Mouse (Mus musculus) embryonic facial prominence, embryonic 14.5 days (tissue): Measurements from ENCODE around the gene Slc24a2. TPM values are rescaled to one million over a fixed set of nuclear protein-coding genes. Genes with fewer than 3 reads are reported as not detected.

Experiments used
- ATAC-seq: fragments of 200-750 bp; cut with Nextera tagmentation; 2 replicates; pipeline ENCODE4 v1.8.0; 2017; ENCODE audit warnings: low read depth, moderate number of reproducible peaks, moderate TSS enrichment
- DNase-seq: peaks from one replicate; pipeline ENCODE4 v3.0.0-alpha.2; 2015; ENCODE audit warnings: low spot score
- H3K27ac ChIP-seq: fragments of 300-500 bp; sonication (generic); replicated peaks from 2 replicates; pipeline ENCODE4 v1.5.1; 2014; ENCODE audit warnings: low read depth, mild to moderate bottlenecking, low read length, moderate library complexity
- H3K27me3 ChIP-seq: fragments of 300-500 bp; sonication (generic); replicated peaks from 2 replicates; pipeline ENCODE4 v1.6.1; 2014; ENCODE audit warnings: low read length; ENCODE audit not compliant: control insufficient read depth, insufficient read depth
- H3K36me3 ChIP-seq: fragments of 300-500 bp; sonication (generic); 2 replicates; pipeline ENCODE4 v1.6.1; 2014; ENCODE audit warnings: low read length, mixed read lengths; ENCODE audit not compliant: control insufficient read depth, insufficient read depth
- H3K4me1 ChIP-seq: fragments of 300-500 bp; sonication (generic); 2 replicates; pipeline ENCODE4 v1.6.1; 2014; ENCODE audit warnings: antibody characterized with exemption, low read length; ENCODE audit not compliant: control insufficient read depth, insufficient read depth
- H3K4me2 ChIP-seq: fragments of 300-500 bp; sonication (generic); 2 replicates; pipeline ENCODE4 v1.6.1; 2014; ENCODE audit warnings: low read depth, mild to moderate bottlenecking, low read length, moderate library complexity, mixed read lengths
- H3K4me3 ChIP-seq: fragments of 300-500 bp; sonication (generic); 2 replicates; pipeline ENCODE4 v1.5.1; 2014; ENCODE audit warnings: low read depth, mild to moderate bottlenecking, low read length
- H3K9ac ChIP-seq: fragments of 300-500 bp; sonication (generic); 2 replicates; pipeline ENCODE4 v1.6.1; 2014; ENCODE audit warnings: low read depth, mild to moderate bottlenecking, low read length, moderate library complexity, mixed read lengths
- H3K9me3 ChIP-seq: fragments of 300-500 bp; sonication (generic); 2 replicates; pipeline ENCODE4 v1.6.1; 2016; ENCODE audit warnings: low read length; ENCODE audit not compliant: control insufficient read depth
- WGBS: fragments of 180-500 bp; shearing (Covaris S2); extraction: QIAGEN DNeasy Blood & Tissue Kit; methylation state at CpG from one replicate; pipeline ENCODE4 v1.1.7; 2014; 5-methylcytosine and 5-hydroxymethylcytosine counted together
- polyA plus RNA-seq: library from polyadenylated mRNA; unstranded; fragments of >200 nt; fragmentation: Nextera tagmentation; extraction: Ambion mirVana; gene quantifications from 2 replicates; pipeline ENCODE4 v1.2.1, GENCODE M21; 2014

Slc24a2 gene
- polyA plus RNA-seq, 1 experiment from 2014 or later, result 0.67 TPM

- no peaks in the 10 kb centered on the region for H3K4me1 ChIP-seq
- ATAC-seq (peak; percentile 37), DNase-seq (peak; percentile 56)
- H3K4me2 ChIP-seq, result no peak overlapping the region
- no peak overlapping the region for H3K4me3 ChIP-seq
- WGBS, result 68% methylated on average over 14 of the region's 14 CpGs
- H3K27ac ChIP-seq, result no peak overlapping the region
- no peaks in the 10 kb centered on the region for H3K9me3 ChIP-seq
- no peaks in the 10 kb centered on the region for H3K27me3 ChIP-seq
- no peaks in the 10 kb centered on the region for H3K36me3 ChIP-seq
- H3K9ac ChIP-seq, result no peak overlapping the region
Measured at GRCm38 (mm10) chr4:87026311-87027151, 203.7 kb downstream of the Slc24a2 start.

GRCm38 (mm10) chr4:87024556-87024955 is 205.7 kb downstream of the Slc24a2 start:
- no peaks in the 10 kb centered on the region for H3K27me3 ChIP-seq
- no peak for DNase-seq
- H3K4me3 ChIP-seq, result no peak overlapping the region
- no peak overlapping the region for H3K27ac ChIP-seq
- no peak overlapping the region for H3K4me2 ChIP-seq
- H3K36me3 ChIP-seq, result no peaks in the 10 kb centered on the region
- WGBS, result 55% methylated on average over 8 of the region's 8 CpGs
- no peaks in the 10 kb centered on the region for H3K9me3 ChIP-seq
- no peak for ATAC-seq
- H3K4me1 ChIP-seq, result no peaks in the 10 kb centered on the region
- H3K9ac ChIP-seq, result no peak overlapping the region

DNA sequence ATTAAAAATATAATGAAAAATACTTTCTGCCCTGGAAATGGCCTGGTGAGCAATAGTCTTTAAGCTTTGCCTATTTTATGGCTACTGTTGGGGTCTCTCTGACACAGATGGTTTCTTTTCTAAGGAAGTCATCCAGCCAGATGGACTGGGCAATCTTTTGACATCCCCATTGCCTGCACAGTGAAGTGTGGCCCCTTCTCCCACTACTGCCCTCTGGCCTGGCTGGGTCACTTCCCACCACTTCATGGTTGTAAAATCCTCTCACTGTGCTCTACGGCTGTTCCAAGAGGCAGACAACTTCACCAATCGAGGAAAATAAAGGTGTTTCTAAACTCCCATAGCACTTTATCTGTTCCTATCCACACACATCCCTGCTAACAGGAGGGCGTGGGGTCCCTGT is 208.7 kb downstream of the Slc24a2 start:
- no peaks in the 10 kb centered on the region for H3K4me1 ChIP-seq
- no peak for ATAC-seq

DNA sequence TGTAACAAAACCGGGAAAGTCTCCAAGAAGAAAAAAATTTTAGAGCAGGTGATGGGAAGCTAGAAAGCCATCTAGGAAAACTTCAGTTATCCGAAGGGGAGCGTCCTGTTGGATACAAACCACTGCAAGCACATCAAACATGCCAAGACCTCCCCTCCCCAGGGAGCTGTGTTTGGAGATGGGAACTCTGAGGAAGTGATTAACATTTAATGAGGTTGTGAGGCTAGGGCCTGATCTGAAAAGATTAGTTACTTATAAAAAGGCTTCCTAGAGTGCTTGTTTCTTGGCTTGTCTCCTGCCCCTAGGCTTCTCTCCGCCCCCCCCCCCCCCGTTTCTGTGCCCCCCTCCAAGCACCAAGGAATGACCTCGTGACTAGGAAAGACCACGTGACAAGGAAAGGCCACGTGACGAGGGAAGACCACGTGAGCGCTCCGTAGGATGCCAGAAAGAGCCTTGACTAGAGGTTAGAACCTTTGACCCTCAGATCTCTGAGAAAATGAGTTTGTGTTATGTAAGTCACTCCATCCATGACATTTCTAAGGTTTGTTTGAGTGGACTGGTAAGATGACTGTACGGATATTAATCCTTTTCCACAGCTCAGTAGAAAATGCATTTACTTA is 210.7 kb downstream of the Slc24a2 start:
- Histone ChIP-seq H3K27ac (no peak overlapping the region), H3K4me3 (no peak overlapping the region), H3K9ac (no peak overlapping the region), H3K27me3 (no peaks in the 10 kb centered on the region), H3K4me1 (no peaks in the 10 kb centered on the region), H3K4me2 (no peak overlapping the region), H3K36me3 (no peaks in the 10 kb centered on the region), H3K9me3 (no peaks in the 10 kb centered on the region)
- 47% methylated on average over 13 of the region's 13 CpGs for WGBS
- no peak for ATAC-seq
- DNase-seq, result no peak

More for the DNA sequence above, 208.7 kb downstream of the Slc24a2 start:
- Histone ChIP-seq H3K9ac (no peak overlapping the region), H3K27ac (no peak overlapping the region), H3K4me2 (no peak overlapping the region), H3K9me3 (no peaks in the 10 kb centered on the region), H3K27me3 (no peaks in the 10 kb centered on the region), H3K36me3 (no peaks in the 10 kb centered on the region), H3K4me3 (no peak overlapping the region)
- no peak for DNase-seq
- 77% methylated on average over 3 of the region's 3 CpGs for WGBS

DNA sequence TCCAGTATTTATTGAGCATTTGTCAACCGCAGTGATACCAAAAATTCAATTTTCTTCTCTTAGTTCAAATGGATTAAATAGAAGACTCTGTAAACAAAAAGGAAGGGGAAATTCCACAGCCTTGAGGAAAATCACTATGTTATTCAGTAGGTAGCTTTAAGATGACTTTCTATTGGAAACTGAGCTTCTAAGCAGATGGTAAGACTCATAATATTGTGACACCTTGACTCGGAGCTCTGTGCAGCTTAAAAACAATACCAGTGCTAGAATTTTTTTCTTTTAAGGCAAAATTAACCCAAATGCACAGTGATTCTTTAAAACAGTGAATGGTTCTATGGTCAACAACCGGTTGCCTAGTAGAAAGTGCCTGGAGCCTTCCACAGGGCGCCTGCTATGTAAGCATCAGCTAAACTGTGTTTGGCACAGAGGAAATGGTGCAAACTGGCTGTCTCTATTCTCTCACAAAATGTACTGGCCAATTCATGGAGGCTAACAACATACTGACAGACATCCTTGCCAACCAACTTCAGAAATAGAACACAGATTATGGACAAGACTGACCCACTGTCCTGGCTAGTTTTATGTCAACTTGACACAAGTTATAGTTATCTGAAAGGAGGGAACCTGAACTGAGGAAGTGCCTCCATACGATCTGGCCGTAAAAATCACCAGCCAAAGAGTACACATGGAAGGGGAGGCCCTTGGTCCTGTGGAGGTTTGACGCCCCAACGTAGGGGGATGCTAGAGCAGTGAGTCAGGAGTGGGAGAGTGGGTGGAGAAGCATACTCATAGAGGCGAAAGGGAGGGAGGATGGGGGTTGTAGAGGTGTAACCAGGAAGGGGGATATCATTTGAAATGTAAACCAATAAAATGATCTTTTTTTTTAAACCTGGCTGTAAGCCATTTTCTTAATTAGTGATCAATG is 211.9 kb downstream of the Slc24a2 start:
- ATAC-seq (no peak), DNase-seq (no peak)
- 87% methylated on average over 9 of the region's 9 CpGs for WGBS
- Histone ChIP-seq H3K27me3 (no peaks in the 10 kb centered on the region), H3K27ac (no peak overlapping the region), H3K4me1 (no peaks in the 10 kb centered on the region), H3K4me2 (no peak overlapping the region), H3K36me3 (no peaks in the 10 kb centered on the region), H3K4me3 (no peak overlapping the region), H3K9me3 (no peaks in the 10 kb centered on the region), H3K9ac (no peak overlapping the region)

DNA sequence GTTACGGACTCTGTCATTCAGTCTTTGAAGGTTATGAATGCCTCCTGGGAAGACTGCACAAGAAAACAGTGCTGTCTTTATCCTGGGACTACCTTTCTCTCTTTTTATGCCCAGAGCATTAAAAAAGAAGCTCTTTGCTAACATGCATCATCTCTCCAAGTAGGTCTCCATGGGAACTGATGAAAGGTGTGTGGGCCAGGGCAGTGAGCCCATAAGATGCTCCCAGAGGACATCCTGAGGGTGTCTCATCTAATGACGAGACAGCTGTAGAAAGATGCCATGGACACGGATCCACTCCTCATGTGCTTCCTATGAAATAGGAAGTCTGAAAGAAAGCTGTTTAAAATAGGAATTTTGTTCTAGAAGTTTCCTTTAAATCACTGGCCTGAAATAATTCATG is 212.8 kb downstream of the Slc24a2 start:
- ATAC-seq (no peak), DNase-seq (no peak)
- Histone ChIP-seq H3K9me3 (no peaks in the 10 kb centered on the region), H3K4me3 (no peak overlapping the region), H3K27me3 (no peaks in the 10 kb centered on the region), H3K4me2 (no peak overlapping the region), H3K36me3 (no peaks in the 10 kb centered on the region), H3K27ac (no peak overlapping the region), H3K4me1 (no peaks in the 10 kb centered on the region), H3K9ac (no peak overlapping the region)
- WGBS, result 75% methylated on average over 3 of the region's 3 CpGs

- Histone ChIP-seq H3K9ac (no peak overlapping the region), H3K36me3 (no peaks in the 10 kb centered on the region), H3K9me3 (no peaks in the 10 kb centered on the region), H3K27me3 (no peaks in the 10 kb centered on the region), H3K4me1 (no peaks in the 10 kb centered on the region), H3K27ac (no peak overlapping the region), H3K4me2 (no peak overlapping the region), H3K4me3 (no peak overlapping the region)
- no peak for DNase-seq
- 73% methylated on average over 4 of the region's 4 CpGs for WGBS
- no peak for ATAC-seq
Measured at GRCm38 (mm10) chr4:87015746-87016145, 214.5 kb downstream of the Slc24a2 start.

GRCm38 (mm10) chr4:87013721-87014620 is 216.3 kb downstream of the Slc24a2 start:
- 83% methylated on average over 7 of the region's 7 CpGs for WGBS

More at GRCm38 (mm10) chr4:87013721-87014620, 216.3 kb downstream of the Slc24a2 start:
- DNase-seq (no peak), ATAC-seq (no peak)
- Histone ChIP-seq H3K9ac (no peak overlapping the region), H3K4me3 (no peak overlapping the region), H3K27me3 (no peaks in the 10 kb centered on the region), H3K4me1 (no peaks in the 10 kb centered on the region), H3K9me3 (no peaks in the 10 kb centered on the region), H3K4me2 (no peak overlapping the region), H3K27ac (no peak overlapping the region), H3K36me3 (no peaks in the 10 kb centered on the region)
